Mouse (Mus musculus): ENCODE results near the gene Etnk2. TPM values are rescaled to one million over a fixed set of nuclear protein-coding genes. Genes with fewer than 3 reads are reported as not detected.
A peak's percentile ranks its signal among the peaks of the same experiment; 100 is the strongest.

Etnk2 gene
- total RNA-seq, 2 experiments from 2014 or later, result 0.17 to 0.34 TPM

DNA sequence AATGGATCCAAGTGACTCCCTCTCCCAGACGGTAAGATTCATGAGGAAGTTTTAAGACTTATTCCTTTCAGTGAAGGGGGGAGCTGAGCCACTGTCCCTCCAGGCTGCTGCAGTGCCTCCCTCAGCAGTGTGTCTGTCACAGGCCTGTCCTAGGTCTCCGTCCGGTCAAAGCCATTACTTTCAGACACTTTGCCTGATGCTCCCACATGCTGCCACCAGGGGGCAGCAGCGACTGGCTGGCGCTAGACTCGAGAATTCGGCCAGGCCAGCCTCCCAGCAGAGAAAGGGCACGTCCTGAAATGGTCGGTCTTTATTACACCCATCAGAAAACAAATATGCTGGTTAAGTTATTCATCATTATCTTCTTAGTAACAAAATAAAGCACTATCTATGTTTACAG lies 18.6 kb downstream of the Etnk2 start:
- DNase-seq (ENCODE audit: low spot score), result peak; percentile 26

DNA sequence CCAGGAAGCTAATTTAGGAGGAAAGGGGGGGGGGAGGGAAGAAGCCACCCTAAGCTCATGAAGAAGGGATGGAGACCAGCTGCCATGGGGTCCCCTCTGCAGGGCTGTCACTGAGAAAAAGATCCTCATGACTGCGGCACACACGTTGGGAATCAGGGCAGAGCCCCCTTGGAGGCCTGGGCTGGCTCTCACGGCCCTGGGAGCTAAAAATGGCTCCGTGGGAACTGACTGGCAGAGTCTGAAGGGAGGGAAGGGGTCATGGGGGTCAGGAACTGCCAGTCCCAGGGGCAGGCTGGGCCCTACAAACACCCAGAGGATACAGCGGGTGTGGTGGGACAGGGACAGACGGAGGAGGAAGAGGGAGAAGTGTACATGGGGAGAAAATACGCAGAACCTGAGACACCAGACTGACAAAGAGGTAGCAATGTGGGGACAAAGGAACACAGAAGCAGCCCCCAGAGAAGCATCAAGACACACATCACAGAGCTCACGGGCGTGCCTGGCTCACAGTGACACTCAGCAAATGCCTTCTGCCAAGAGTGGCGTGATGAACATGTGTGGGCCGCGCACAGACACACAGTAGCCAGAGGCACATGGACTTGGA lies 19.3 kb downstream of the Etnk2 start:
- DNase-seq (ENCODE audit: low spot score), result no peak

DNA sequence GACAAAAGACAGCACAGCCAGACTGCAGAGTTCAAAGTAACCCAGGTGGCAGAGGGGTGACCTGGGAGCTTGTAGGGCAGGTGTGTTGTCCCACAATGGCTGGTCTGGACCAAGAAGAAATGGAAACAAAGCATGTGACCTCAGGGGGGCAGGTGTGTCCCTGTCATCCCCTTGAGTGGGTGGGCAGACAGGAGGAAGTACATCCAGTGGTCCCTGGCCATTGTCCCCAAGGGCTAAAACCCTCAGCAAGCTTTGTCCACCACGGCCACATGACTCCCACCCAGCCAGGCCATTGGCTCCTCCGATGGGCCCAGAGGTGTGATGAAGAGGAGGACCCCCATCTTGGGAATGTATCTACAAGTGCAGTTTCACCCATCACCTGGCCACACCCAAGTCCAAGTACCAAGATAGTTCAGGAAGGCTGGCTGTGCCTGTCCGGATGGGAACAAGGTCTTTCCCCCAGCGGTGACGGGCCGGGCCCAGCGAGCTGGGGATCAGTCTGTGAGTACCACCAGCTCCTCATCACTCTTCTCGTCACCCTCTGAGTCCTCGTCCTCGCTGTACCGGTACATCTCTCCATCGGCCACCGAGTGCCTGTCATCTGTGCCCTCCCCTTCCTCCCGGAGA lies 19.9 kb downstream of the Etnk2 start:
- no peak for DNase-seq (ENCODE audit: low spot score)

DNA sequence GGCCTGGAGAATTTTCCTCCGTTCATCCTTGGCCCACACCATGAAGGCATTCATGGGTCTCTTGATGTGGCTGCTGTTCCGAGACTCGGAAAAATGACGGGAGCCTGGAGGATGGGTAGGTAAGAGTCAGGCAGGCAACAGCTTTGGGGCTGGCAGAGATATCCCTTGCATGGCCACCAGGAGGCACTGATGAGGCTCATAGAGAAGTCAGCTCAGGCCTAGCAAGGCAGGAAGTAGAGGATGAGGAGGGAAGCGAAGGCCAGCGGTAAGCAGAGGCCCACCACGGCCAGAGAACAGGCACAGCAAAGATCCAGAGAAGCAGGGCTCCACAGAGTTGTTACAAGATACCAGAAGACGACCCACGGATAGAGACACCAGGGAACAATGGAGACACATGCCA lies 22.1 kb downstream of the Etnk2 start:
- peak; percentile 74 for DNase-seq (ENCODE audit: low spot score)

DNA sequence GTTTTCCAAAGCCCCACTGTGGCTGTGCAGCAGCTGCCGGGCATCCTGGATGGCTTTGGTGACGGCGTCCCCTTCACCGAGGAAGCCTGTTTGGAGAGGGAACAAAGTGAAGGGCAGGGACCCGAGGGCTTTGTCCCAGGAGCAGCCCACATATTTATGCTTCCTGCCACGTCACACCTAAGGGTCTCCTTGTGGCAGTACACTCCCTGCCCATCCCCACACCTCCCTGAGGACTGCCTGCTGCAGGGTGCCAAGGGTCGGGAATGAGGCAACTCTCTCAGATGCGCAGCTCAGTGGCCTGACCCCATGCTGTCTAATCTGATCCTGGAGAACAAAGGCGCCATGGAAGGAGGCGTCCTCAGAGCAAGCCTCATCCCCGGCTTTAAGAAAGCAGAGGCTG lies 22.8 kb downstream of the Etnk2 start:
- no peak for DNase-seq (ENCODE audit: low spot score)

DNA sequence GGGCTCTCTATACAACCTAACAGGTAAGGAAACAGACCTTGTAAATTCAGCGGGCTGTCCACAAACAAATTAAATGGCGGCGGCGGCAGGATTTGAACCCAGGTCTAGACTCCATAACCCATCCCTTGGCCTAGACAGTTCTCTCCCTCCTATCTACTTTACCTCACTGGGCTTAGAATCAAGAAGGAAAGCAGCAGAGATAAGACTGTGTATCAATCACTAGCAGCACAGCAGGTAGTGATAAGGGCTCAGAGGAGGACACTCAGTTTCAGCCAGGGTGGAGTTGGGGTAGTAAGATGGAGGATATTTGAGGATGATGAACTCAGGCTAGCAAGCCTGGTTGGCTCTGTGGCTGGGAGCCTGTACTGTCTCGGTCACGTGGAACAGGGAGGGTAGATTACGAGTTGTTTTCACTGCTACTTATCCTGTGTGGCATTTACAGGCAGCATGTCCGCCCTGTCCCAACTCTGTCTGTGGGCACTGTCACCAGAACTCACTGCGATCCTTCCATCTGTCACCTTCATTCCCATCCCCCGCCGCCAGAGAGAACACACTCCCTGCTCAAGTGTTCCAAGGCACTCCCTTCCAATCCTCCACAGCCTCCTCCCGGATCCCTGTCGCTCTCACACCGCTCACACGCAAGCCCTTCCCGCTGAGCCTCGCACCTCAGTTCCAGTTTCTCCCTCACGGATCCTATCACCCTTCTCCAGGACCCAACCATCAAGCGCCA lies 24.3 kb downstream of the Etnk2 start:
- DNase-seq (ENCODE audit: low spot score), result no peak

DNA sequence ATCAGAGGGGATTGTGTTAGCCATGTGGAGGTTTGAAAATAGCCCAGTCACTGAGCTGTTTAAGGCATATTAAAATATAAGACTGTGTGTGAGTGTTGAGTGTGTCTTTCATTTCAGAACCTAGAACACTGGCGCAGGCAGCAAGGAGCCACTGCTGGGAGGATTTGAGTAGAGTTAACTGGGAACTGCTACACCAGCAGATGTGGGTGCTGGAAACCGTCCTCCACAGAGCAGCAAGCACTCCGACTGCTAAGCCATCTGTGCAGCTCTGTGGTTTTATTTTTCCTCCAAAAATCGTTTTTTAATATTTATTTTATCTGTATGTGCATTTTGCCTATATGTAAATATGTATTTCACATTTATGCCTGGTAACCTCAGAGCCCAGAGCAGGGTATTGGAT lies 31.3 kb downstream of the Etnk2 start:
- no peak for DNase-seq (ENCODE audit: low spot score)

DNA sequence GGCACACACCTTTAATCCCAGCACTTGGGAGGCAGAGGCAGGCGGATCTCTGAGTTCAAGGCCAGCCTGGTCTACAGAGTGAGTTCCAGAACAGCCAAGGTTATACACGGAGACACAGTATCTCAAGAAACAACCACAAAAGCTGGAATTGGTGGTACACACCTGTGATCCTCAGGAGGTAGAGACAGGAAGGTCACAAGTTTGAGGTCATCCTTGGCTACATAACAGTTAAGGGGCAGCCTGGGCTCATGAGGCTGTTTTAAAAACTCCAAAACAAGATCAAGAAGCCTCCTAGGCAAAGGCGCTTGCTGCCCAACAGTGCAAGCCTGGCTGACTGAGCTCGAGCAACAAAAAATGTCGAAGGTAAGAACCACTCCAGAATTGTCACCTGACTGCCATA lies 33.3 kb downstream of the Etnk2 start:
- no peak for DNase-seq (ENCODE audit: low spot score)

DNA sequence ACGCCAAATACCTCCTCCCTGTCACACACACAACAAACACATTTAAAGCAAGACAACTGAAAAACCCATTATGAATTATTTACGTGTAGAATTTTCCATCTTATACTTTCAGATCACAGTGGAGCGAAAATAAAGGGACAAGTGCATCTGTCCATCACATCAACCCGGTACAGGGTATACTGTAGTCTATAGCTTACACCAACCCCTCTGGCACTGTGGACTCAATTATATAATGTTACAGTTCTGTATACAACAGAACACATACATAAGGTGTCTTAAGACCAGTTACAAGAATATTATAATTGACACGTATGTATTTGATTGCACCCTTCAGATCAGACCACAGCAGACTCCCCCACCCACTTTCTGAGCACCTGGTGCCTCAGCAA lies 33.7 kb downstream of the Etnk2 start:
- DNase-seq (ENCODE audit: low spot score), result no peak

DNA sequence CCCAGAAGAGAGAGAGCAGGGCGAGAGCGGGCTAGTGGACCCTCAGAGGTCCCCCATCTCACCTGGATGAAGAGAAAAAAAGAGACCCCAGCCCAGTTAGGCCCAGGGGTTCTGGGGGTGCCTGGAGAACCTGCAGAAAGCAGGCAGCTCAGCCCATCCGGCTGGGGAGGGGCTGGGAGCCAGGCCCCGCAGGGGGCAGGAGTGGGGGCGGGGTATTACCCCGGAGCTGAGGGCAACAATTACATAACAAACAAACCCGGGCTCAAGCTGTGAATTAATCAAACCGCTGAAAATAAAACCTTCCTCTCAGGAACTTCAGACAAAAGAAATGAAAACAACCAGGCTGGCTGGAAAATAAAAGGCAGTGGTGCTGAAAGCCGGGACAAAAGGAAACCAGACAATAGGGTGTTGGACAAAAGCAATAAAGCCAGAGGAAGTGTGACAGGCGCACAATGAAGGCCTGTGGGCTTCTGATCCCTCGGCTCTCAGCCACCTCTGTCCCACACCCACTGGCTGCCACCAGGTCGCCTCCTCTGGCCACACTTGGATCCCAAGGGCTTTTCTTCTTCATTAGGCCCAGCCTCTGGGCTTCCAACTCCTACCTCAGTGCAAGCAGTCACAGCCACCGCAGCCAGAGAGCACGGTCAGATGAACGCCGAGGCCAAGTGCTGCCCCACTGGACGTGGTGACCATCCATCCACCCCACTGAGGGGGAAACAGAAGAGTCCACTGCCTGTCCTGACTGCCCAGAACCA lies 34.3 kb downstream of the Etnk2 start:
- DNase-seq (ENCODE audit: low spot score), result no peak

DNA sequence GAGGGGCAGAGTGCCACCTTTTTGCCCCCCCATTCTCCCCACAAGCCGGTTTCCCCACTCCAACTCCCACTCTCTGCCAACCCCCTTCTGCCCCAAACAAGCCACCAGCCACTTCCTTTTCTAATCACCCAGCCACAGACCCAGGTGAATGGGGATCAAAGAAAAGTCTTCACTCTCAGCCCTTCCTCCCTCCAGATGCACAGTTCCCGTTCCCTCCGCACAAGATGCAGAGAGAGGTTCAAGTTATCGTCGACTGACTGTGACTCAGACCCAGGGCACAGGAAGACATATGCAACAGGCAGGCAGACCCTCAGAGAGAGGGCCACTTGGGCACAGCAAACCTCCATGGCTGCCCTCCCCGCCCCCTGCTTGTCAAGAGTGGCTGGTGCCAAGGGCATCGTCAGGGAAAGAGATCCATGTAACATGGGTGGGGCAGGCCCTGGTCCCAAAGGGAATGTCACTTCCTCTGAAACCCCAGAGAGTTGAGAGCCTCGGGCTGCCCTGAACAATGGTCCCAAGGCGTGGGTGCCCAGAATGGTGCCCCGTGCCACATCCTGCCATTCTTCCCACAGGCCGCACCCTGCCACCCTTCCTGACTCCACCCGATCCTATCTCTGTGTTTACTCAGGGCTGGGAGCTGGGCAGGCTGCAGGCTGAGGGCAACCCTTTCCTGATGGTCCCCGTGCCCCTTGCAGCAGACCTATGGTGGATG lies 36.8 kb downstream of the Etnk2 start:
- DNase-seq (ENCODE audit: low spot score), result no peak

DNA sequence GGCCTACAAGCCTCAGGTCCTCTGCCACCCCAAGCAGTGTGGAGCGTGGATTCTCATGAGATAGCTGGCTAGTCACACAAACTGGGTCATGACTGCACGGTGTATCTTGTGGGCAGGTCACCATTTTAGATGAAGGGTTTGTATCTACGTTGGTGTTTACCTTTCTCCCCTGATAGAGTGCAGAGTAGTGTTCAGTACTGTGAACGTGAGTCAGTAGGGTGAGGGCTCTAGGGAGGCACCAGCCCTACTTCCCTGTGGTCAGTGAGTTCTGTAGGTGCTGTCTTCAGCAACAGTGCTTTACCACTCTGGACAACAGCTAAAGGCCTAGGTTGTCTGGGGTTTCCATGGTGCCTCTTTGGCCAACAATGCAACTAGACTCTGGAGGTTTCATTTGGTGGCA lies 40.6 kb downstream of the Etnk2 start:
- DNase-seq (ENCODE audit: low spot score), result no peak

DNA sequence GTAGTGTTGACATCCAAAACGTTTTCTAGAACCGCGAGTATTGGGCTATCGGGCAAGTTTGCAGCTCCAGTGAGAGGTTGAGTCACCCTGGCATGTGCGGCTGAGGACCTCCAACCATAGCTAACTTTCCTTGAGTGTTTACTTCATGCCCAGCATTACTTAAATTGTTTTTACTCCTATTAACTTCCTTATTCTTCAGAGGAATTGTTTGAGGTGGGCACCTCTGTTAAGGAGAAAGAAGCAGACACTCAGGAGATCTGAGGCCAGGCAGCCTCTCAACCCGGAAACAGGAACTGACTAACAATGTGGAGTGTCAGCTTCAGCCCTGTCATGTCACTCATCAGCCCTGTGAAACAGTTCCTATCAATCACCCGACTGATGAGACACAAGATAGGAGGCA lies 43.2 kb downstream of the Etnk2 start:
- no peak for DNase-seq (ENCODE audit: low spot score)

DNA sequence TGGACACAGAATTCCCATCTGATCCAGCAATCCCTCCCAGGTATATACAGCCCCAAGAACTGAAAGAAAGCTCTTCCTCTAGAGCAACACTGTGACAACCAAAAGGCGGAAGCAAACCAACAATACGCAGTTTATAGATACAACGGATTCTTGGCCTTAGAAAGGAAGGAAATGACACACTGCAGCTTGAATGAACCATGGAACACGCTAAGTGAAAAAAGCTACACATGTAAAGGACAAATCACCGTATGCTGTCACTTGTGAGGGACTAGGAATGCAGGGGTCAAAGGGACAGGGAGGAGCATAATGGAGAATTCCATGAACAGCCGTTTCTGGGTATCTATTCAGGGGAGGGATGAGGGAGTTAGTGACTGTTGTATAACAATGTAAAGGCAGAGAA lies 44.1 kb downstream of the Etnk2 start:
- no peak for DNase-seq (ENCODE audit: low spot score)

DNA sequence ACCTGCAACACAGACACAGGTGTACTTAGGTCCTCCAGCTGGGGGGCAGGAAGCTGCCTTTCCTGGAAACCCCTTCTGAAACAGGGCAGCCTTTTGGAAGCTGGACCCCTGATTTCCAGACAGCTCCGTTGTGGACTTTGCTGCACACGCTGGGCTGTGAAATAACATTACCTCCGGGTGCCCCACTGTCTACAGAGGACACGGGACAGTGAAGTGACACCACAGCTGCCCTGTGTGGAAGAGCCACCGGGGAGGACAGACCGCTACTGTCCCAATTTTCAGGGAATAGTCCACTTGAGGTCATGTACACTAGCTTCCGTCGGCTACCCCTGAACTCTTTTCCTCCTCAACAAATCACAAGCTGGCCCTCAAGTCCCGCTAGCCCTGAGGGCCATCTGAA lies 44.9 kb downstream of the Etnk2 start:
- DNase-seq (ENCODE audit: low spot score), result no peak

DNA sequence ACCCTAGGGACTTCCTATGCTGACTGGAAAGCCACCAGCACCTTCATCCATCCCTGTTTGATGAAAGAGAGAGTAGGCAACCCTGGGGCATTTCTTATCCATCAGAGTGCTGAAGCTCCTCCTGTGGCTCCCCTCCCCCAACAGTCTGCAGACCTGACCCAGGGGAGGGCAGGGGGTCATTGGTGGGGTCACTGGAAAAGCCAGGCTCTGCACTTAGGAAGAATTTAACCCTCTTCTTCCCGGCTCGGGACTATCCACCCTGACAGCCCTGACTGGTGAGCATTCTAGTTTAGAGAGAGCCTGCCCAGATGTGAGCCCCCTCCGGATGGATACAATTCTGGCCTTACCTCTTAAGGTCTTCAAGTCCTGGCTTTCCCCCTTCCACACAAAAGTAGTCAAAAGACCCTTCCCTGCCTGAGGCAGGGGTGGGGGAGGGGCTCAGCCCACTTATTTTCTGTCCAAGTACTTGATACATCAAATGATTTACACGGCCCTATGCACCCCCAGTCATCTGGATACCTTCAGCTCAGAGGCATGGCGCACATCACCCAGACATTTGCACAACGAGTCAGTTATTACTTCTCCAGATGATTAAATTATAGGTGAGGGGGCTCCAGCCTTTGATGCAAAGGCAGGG lies 45.6 kb downstream of the Etnk2 start:
- DNase-seq (ENCODE audit: low spot score), result no peak

DNA sequence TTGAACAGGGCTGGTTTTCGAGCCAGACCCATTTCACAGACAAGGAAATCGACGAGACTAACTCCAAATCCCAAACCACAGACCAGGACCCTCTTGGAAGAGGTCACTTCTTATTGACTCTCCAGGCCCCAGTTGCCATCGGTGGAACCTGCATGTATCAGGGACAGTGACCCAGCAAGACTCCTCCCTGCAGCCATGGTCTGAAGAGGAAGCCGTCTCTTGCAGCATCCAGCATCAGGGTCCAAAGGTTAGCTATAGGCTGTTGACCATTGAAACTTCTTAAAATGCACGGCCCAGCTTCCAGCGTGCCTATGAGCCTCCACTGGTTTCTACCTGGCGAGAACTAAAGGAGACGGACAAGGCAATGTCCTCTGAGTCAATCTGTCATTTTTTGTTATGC lies 46.4 kb downstream of the Etnk2 start:
- no peak for DNase-seq (ENCODE audit: low spot score)

DNA sequence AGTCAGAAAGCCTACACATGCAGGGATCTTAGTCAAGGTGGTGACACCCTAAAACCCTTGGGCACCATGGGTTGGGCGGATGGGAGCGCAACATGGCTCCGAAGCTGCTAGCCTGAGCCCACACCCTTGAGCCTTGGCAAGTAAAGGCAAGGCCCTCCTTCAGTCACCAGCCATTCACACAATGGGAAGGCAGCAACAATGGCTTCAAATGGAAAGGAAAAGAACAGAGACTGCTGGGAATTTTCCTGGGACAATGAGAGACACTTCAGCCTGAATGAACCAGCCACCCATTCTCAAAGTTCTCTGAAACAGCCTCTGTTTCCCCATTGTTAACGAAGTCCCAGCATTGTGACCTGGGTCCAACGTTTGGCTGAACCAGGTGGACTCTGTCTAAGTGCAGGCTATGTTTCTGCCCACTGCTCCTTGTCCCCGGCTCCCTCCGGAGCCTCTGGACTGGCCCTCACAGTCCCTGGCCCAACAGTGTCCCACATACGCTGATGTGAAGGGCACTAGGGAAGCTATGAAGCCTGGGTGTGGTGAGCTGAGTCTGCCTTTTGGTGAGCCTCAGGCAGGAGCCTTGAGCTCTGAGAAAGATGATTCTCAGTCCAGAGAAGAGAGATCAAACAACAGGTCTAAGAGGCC lies 48.3 kb downstream of the Etnk2 start:
- DNase-seq (ENCODE audit: low spot score), result no peak

DNA sequence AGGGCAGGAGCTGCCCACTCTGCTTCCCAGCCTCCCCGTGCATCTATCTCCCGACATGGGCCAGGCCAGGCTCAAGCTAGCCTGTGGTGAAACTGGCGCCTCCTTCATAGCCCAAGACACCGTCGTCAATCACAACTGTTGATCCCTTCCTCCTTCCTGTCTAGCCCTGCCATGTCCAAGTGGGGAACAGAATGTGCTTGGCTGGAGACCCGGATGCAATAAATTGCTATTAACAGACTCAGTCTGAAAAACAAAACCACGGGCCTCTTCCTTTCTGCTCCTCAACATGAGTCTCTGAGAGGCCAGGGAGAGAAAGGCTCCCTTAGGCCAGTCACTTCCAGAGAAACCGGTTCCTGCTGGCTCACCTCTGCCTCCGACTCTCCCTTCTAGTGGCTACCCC lies 49.6 kb downstream of the Etnk2 start:
- DNase-seq (ENCODE audit: low spot score), result peak; percentile 86

DNA sequence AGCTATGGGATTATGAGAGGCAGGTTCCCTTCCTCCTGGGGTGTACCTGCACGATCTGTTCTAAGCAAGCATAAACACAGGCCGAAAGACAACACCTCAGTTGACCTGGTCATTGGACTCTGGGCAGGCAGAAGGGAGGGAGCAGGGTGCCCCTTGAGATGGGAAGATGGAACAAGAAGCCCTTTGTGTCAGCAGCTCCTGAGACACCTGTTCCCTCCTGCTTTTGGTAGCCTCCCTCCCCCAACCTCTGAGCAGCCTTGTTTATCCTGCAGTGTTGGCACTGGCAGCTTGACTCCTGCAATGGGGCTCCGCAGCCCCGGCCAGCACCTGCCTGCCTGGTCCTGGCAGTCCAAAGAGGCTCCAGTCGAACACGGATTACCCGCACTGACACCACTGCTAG lies 51.7 kb downstream of the Etnk2 start:
- DNase-seq (ENCODE audit: low spot score), result peak; percentile 58

DNA sequence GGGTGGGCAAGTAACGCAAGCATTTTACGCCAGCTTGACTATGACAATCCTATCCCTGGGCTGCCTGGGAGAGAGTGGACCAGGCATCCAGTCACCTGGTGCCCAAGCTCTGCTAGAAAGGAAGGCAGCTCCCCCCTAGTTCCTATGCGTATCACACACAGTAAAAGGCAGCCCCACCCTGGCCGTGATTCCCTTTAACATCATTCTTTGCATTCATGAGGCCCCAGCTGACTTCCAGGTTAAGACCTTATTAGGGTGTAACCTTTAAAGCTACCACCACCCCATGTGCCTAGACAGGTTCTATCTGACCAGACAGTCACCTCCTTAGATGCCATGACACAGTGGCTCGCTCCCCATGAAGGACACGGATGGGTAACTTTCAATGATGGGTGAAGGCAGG lies 52.1 kb downstream of the Etnk2 start:
- no peak for DNase-seq (ENCODE audit: low spot score)
